Mouse (Mus musculus): Measurements from ENCODE around the gene Rassf4. TPM values are rescaled to one million over a fixed set of nuclear protein-coding genes. Genes with fewer than 3 reads are reported as not detected.
A peak's percentile ranks its signal among the peaks of the same experiment; 100 is the strongest.

Rassf4 gene
- polyA plus RNA-seq, 1 experiment from 2014 or later = 78.3 TPM

GRCm38 (mm10) chr6:116651437-116652118 lies 22.2 kb downstream of the Rassf4 start:
- Histone ChIP-seq H3K9me3 (ENCODE audit: control insufficient read depth, low read length) (no peaks in the 10 kb centered on the region), H3K4me3 (ENCODE audit: low read depth, low read length) (no peak overlapping the region), H3K27ac (ENCODE audit: low read depth, low read length) (no peak overlapping the region), H3K9ac (ENCODE audit: low read depth, low read length) (no peak overlapping the region), H3K4me1 (replicated peaks; ENCODE audit: control insufficient read depth, insufficient read depth, low read length) (no peaks in the 10 kb centered on the region), H3K36me3 (ENCODE audit: control insufficient read depth, insufficient read depth, low read length) (no peaks in the 10 kb centered on the region), H3K27me3 (ENCODE audit: control insufficient read depth, insufficient read depth, low read length) (no peaks in the 10 kb centered on the region), H3K4me2 (replicated peaks; ENCODE audit: low read depth, low read length) (no peak overlapping the region)
- DNase-seq (ENCODE audit: low spot score) (no peak), ATAC-seq (ENCODE audit: low FRiP score) (no peak)
- WGBS = 81% methylated on average over 20 of the region's 20 CpGs

GRCm38 (mm10) chr6:116650406-116650805 lies 23.3 kb downstream of the Rassf4 start, which contains the start of gene Depp1:
Depp1 (plus strand) TSS chr6:116650609.
- H3K4me2 ChIP-seq (replicated peaks; ENCODE audit: low read depth, low read length) = no peak within 1 kb of the TSS
- ATAC-seq (ENCODE audit: low FRiP score) = peak; percentile 37; the same call in 1 of the 2 replicates
- no peak within 1 kb of the TSS for H3K4me3 ChIP-seq (ENCODE audit: low read depth, low read length)
- no peaks in the 10 kb centered on the region for H3K9me3 ChIP-seq (ENCODE audit: control insufficient read depth, low read length)
- H3K9ac ChIP-seq (ENCODE audit: low read depth, low read length) = no peak within 1 kb of the TSS
- H3K4me1 ChIP-seq (replicated peaks; ENCODE audit: control insufficient read depth, insufficient read depth, low read length) = no peaks in the 10 kb centered on the region
- no peaks in the 10 kb centered on the region for H3K36me3 ChIP-seq (ENCODE audit: control insufficient read depth, insufficient read depth, low read length)
- H3K27me3 ChIP-seq (ENCODE audit: control insufficient read depth, insufficient read depth, low read length) = no peaks in the 10 kb centered on the region
- peak; percentile 46 for DNase-seq (ENCODE audit: low spot score)
- WGBS = 30% methylated on average over 6 of the region's 6 CpGs
- no peak within 1 kb of the TSS for H3K27ac ChIP-seq (ENCODE audit: low read depth, low read length)

- 94% methylated on average over 7 of the region's 7 CpGs for WGBS
- H3K4me3 ChIP-seq (ENCODE audit: low read depth, low read length) = no peak overlapping the region
- no peak for DNase-seq (ENCODE audit: low spot score)
- H3K9ac ChIP-seq (ENCODE audit: low read depth, low read length) = no peak overlapping the region
- H3K9me3 ChIP-seq (ENCODE audit: control insufficient read depth, low read length) = no peaks in the 10 kb centered on the region
- ATAC-seq (ENCODE audit: low FRiP score) = no peak
- H3K4me1 ChIP-seq (replicated peaks; ENCODE audit: control insufficient read depth, insufficient read depth, low read length) = no peaks in the 10 kb centered on the region
- H3K27me3 ChIP-seq (ENCODE audit: control insufficient read depth, insufficient read depth, low read length) = no peaks in the 10 kb centered on the region
- H3K36me3 ChIP-seq (ENCODE audit: control insufficient read depth, insufficient read depth, low read length) = no peaks in the 10 kb centered on the region
- no peak overlapping the region for H3K4me2 ChIP-seq (replicated peaks; ENCODE audit: low read depth, low read length)
- H3K27ac ChIP-seq (ENCODE audit: low read depth, low read length) = no peak overlapping the region
These were observed 23.9 kb downstream of the Rassf4 start for GRCm38 (mm10) chr6:116649811-116650210.

GRCm38 (mm10) chr6:116647763-116648162 lies 26.0 kb downstream of the Rassf4 start:
- H3K9ac ChIP-seq (ENCODE audit: low read depth, low read length) = no peak overlapping the region
- WGBS = 72% methylated on average over 12 of the region's 12 CpGs
- H3K9me3 ChIP-seq (ENCODE audit: control insufficient read depth, low read length) = no peaks in the 10 kb centered on the region
- no peak overlapping the region for H3K4me3 ChIP-seq (ENCODE audit: low read depth, low read length)
- H3K36me3 ChIP-seq (ENCODE audit: control insufficient read depth, insufficient read depth, low read length) = no peaks in the 10 kb centered on the region
- H3K4me2 ChIP-seq (replicated peaks; ENCODE audit: low read depth, low read length) = no peak overlapping the region
- DNase-seq (ENCODE audit: low spot score) = no peak
- H3K27me3 ChIP-seq (ENCODE audit: control insufficient read depth, insufficient read depth, low read length) = no peaks in the 10 kb centered on the region
- H3K4me1 ChIP-seq (replicated peaks; ENCODE audit: control insufficient read depth, insufficient read depth, low read length) = no peaks in the 10 kb centered on the region
- no peak overlapping the region for H3K27ac ChIP-seq (ENCODE audit: low read depth, low read length)
- ATAC-seq (ENCODE audit: low FRiP score) = no peak

GRCm38 (mm10) chr6:116644335-116644734 lies 29.4 kb downstream of the Rassf4 start:
- Histone ChIP-seq H3K27me3 (ENCODE audit: control insufficient read depth, insufficient read depth, low read length) (no peaks in the 10 kb centered on the region), H3K9ac (ENCODE audit: low read depth, low read length) (no peak overlapping the region), H3K4me2 (replicated peaks; ENCODE audit: low read depth, low read length) (no peak overlapping the region), H3K4me3 (ENCODE audit: low read depth, low read length) (no peak overlapping the region), H3K4me1 (replicated peaks; ENCODE audit: control insufficient read depth, insufficient read depth, low read length) (no peaks in the 10 kb centered on the region), H3K9me3 (ENCODE audit: control insufficient read depth, low read length) (no peaks in the 10 kb centered on the region), H3K36me3 (ENCODE audit: control insufficient read depth, insufficient read depth, low read length) (0 out of 2 replicates have a peak, but pooled peaks cover 2% of the 10 kb centered on the region), H3K27ac (ENCODE audit: low read depth, low read length) (no peak overlapping the region)
- no peak for DNase-seq (ENCODE audit: low spot score)
- no peak for ATAC-seq (ENCODE audit: low FRiP score)
- 79% methylated on average over 3 of the region's 3 CpGs for WGBS

- WGBS = 58% methylated on average over 4 of the region's 4 CpGs
- Histone ChIP-seq H3K27ac (ENCODE audit: low read depth, low read length) (no peak overlapping the region), H3K4me1 (replicated peaks; ENCODE audit: control insufficient read depth, insufficient read depth, low read length) (no peaks in the 10 kb centered on the region), H3K27me3 (ENCODE audit: control insufficient read depth, insufficient read depth, low read length) (no peaks in the 10 kb centered on the region), H3K36me3 (ENCODE audit: control insufficient read depth, insufficient read depth, low read length) (0 out of 2 replicates have a peak, but pooled peaks cover 2% of the 10 kb centered on the region), H3K4me2 (replicated peaks; ENCODE audit: low read depth, low read length) (no peak overlapping the region), H3K9me3 (ENCODE audit: control insufficient read depth, low read length) (no peaks in the 10 kb centered on the region), H3K4me3 (ENCODE audit: low read depth, low read length) (no peak overlapping the region), H3K9ac (ENCODE audit: low read depth, low read length) (no peak overlapping the region)
- DNase-seq (ENCODE audit: low spot score) (no peak), ATAC-seq (ENCODE audit: low FRiP score) (no peak)
These were observed 29.9 kb downstream of the Rassf4 start for GRCm38 (mm10) chr6:116643881-116644280.

GRCm38 (mm10) chr6:116642942-116643341 lies 30.8 kb downstream of the Rassf4 start:
- H3K9me3 ChIP-seq (ENCODE audit: control insufficient read depth, low read length) = no peaks in the 10 kb centered on the region
- H3K4me2 ChIP-seq (replicated peaks; ENCODE audit: low read depth, low read length) = no peak overlapping the region
- no peak overlapping the region for H3K27ac ChIP-seq (ENCODE audit: low read depth, low read length)
- WGBS = 83% methylated on average over 11 of the region's 11 CpGs
- no peak overlapping the region for H3K4me3 ChIP-seq (ENCODE audit: low read depth, low read length)
- H3K36me3 ChIP-seq (ENCODE audit: control insufficient read depth, insufficient read depth, low read length) = 0 out of 2 replicates have a peak, but pooled peaks cover 2% of the 10 kb centered on the region
- ATAC-seq (ENCODE audit: low FRiP score) (no peak), DNase-seq (ENCODE audit: low spot score) (no peak)
- H3K4me1 ChIP-seq (replicated peaks; ENCODE audit: control insufficient read depth, insufficient read depth, low read length) = no peaks in the 10 kb centered on the region
- H3K27me3 ChIP-seq (ENCODE audit: control insufficient read depth, insufficient read depth, low read length) = no peaks in the 10 kb centered on the region
- no peak overlapping the region for H3K9ac ChIP-seq (ENCODE audit: low read depth, low read length)

GRCm38 (mm10) chr6:116639663-116640062 lies 34.1 kb downstream of the Rassf4 start:
- H3K4me1 ChIP-seq (replicated peaks; ENCODE audit: control insufficient read depth, insufficient read depth, low read length) = no peaks in the 10 kb centered on the region
- H3K4me3 ChIP-seq (ENCODE audit: low read depth, low read length) = no peak overlapping the region
- DNase-seq (ENCODE audit: low spot score) = no peak
- peaks cover 5% of the 10 kb centered on the region; the same call in 1 of the 2 replicates for H3K36me3 ChIP-seq (ENCODE audit: control insufficient read depth, insufficient read depth, low read length)
- no peak for ATAC-seq (ENCODE audit: low FRiP score)
- H3K9me3 ChIP-seq (ENCODE audit: control insufficient read depth, low read length) = no peaks in the 10 kb centered on the region
- no peaks in the 10 kb centered on the region for H3K27me3 ChIP-seq (ENCODE audit: control insufficient read depth, insufficient read depth, low read length)
- no peak overlapping the region for H3K9ac ChIP-seq (ENCODE audit: low read depth, low read length)
- H3K4me2 ChIP-seq (replicated peaks; ENCODE audit: low read depth, low read length) = no peak overlapping the region
- H3K27ac ChIP-seq (ENCODE audit: low read depth, low read length) = no peak overlapping the region
- 73% methylated on average over 2 of the region's 2 CpGs for WGBS

- no peak for DNase-seq (ENCODE audit: low spot score)
- no peak for ATAC-seq (ENCODE audit: low FRiP score)
- 77% methylated on average over 2 of the region's 2 CpGs for WGBS
These were observed 34.9 kb downstream of the Rassf4 start for GRCm38 (mm10) chr6:116638871-116639270.

More at GRCm38 (mm10) chr6:116638871-116639270, 34.9 kb downstream of the Rassf4 start:
- H3K9ac ChIP-seq (ENCODE audit: low read depth, low read length) = no peak overlapping the region
- H3K4me2 ChIP-seq (replicated peaks; ENCODE audit: low read depth, low read length) = no peak overlapping the region
- no peaks in the 10 kb centered on the region for H3K27me3 ChIP-seq (ENCODE audit: control insufficient read depth, insufficient read depth, low read length)
- H3K27ac ChIP-seq (ENCODE audit: low read depth, low read length) = no peak overlapping the region
- H3K4me3 ChIP-seq (ENCODE audit: low read depth, low read length) = no peak overlapping the region
- H3K9me3 ChIP-seq (ENCODE audit: control insufficient read depth, low read length) = no peaks in the 10 kb centered on the region
- no peaks in the 10 kb centered on the region for H3K4me1 ChIP-seq (replicated peaks; ENCODE audit: control insufficient read depth, insufficient read depth, low read length)
- peaks cover 5% of the 10 kb centered on the region; the same call in 1 of the 2 replicates for H3K36me3 ChIP-seq (ENCODE audit: control insufficient read depth, insufficient read depth, low read length)

Measured in hindbrain, embryonic 11.5 days (tissue).